Mouse (Mus musculus) intestine, embryonic 14.5 days (tissue): ENCODE measurements around the gene Tie1. TPM values are rescaled to one million over a fixed set of nuclear protein-coding genes. Genes with fewer than 3 reads are reported as not detected.

Experiments used
- ATAC-seq: fragments of 200-750 bp; cut with Nextera tagmentation; replicated peaks from 2 replicates; pipeline ENCODE4 v1.8.0; 2017; ENCODE audit warnings: low read depth, moderate number of reproducible peaks, moderate TSS enrichment, moderate library complexity; ENCODE audit not compliant: low FRiP score, low TSS enrichment
- DNase-seq: peaks from one replicate; pipeline ENCODE4 v3.0.0-alpha.2; 2018; ENCODE audit warnings: low spot score
- H3K27ac ChIP-seq: fragments of 300-500 bp; sonication (generic); 2 replicates; pipeline ENCODE4 v1.5.1; 2014; ENCODE audit warnings: low read depth, mild to moderate bottlenecking, control low read depth
- H3K27me3 ChIP-seq: fragments of 300-500 bp; sonication (generic); replicated peaks from 2 replicates; pipeline ENCODE4 v1.6.1; 2014; ENCODE audit warnings: low read length, control low read depth; ENCODE audit not compliant: control insufficient read depth, insufficient read depth
- H3K36me3 ChIP-seq: fragments of 300-500 bp; sonication (generic); 2 replicates; pipeline ENCODE4 v1.6.1; 2014; ENCODE audit warnings: low read length, control low read depth; ENCODE audit not compliant: control insufficient read depth, insufficient read depth
- H3K4me1 ChIP-seq: fragments of 300-500 bp; sonication (generic); replicated peaks from 2 replicates; pipeline ENCODE4 v1.6.1; 2014; ENCODE audit warnings: low read length, control low read depth, mixed read lengths; ENCODE audit not compliant: control insufficient read depth, insufficient read depth
- H3K4me2 ChIP-seq: fragments of 300-500 bp; sonication (generic); 2 replicates; pipeline ENCODE4 v1.6.1; 2014; ENCODE audit warnings: low read length
- H3K4me3 ChIP-seq: fragments of 300-500 bp; sonication (generic); 2 replicates; pipeline ENCODE4 v1.5.1; 2014; ENCODE audit warnings: low read depth, low read length, control low read depth, mixed read lengths
- H3K9ac ChIP-seq: fragments of 300-500 bp; sonication (generic); 2 replicates; pipeline ENCODE4 v1.6.1; 2014; ENCODE audit warnings: mild to moderate bottlenecking, low read length
- H3K9me3 ChIP-seq: fragments of 300-500 bp; sonication (generic); 2 replicates; pipeline ENCODE4 v1.6.1; 2016; ENCODE audit warnings: low read length, control low read depth; ENCODE audit not compliant: control insufficient read depth
- WGBS: fragments of 180-500 bp; shearing (Covaris S2); extraction: QIAGEN DNeasy Blood & Tissue Kit; methylation state at CpG from one replicate; pipeline ENCODE4 v1.1.7; 2014; 5-methylcytosine and 5-hydroxymethylcytosine counted together
- polyA plus RNA-seq: library from polyadenylated mRNA; unstranded; fragments of >200 nt; fragmentation: Nextera tagmentation; extraction: Ambion mirVana; gene quantifications from 2 replicates; pipeline ENCODE4 v1.2.1, GENCODE M21; 2014

Gene Tie1
- polyA plus RNA-seq, 1 experiment from 2014 or later, result 17.2 TPM

- Histone ChIP-seq H3K4me3 (no peak overlapping the region), H3K36me3 (peaks cover 58% of the 10 kb centered on the region), H3K4me2 (no peak overlapping the region), H3K27me3 (no peaks in the 10 kb centered on the region), H3K4me1 (peaks cover 50% of the 10 kb centered on the region), H3K9me3 (no peaks in the 10 kb centered on the region), H3K27ac (no peak overlapping the region), H3K9ac (no peak overlapping the region)
- 68% methylated on average over 8 of the region's 8 CpGs for WGBS
- DNase-seq, result no peak
- no peak for ATAC-seq
Observed at GRCm38 (mm10) chr4:118432332-118432731, 57.5 kb downstream of the Tie1 start.

DNA sequence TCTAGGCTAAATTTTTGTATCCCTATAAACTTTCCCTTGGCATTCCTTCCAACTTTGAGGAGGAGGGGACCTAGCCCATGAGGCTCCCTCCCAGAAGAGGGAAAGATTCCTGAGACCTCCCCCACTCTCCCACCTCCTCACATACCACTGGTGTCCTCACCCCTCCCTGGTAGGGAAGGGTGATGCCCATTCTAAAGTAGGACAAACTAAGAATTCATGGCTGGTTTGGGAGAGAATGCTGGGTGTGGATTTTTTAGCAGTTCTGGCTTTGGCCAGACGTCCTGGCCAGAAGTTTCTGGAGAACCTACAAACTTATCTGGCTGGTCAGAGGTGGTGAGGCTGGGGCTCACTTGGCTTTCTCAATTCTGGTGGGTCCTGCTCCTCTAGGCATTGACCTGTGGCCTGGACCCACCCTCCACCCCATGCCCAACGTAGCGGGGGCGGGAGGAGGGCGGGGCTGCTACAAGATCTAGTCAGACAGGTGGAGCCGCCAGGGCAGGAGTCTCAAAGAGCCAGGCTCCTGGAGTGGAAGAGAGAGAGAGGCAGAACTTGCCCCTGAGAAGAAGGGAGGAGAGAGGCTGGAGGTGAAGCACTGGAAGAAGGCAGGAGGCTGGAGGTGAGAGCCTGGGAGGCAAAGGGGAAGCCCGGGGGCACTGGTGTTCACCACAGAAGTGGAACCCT, 60.5 kb downstream of the Tie1 start:
- H3K36me3 ChIP-seq, result peaks cover 43% of the 10 kb centered on the region
- no peaks in the 10 kb centered on the region for H3K27me3 ChIP-seq
- DNase-seq, result no peak
- H3K4me3 ChIP-seq, result peak overlapping the region; percentile 80
- no peaks in the 10 kb centered on the region for H3K9me3 ChIP-seq
- H3K4me2 ChIP-seq, result peak overlapping the region; percentile 84
- no peak for ATAC-seq
- peaks cover 33% of the 10 kb centered on the region for H3K4me1 ChIP-seq
- 39% methylated on average over 7 of the region's 7 CpGs for WGBS
- H3K27ac ChIP-seq, result peak overlapping the region; percentile 34; the same call in 1 of the 2 replicates
- peak overlapping the region; percentile 66 for H3K9ac ChIP-seq

GRCm38 (mm10) chr4:118428531-118429214, 61.2 kb downstream of the Tie1 start:
- peaks cover 31% of the 10 kb centered on the region for H3K4me1 ChIP-seq
- H3K9me3 ChIP-seq, result no peaks in the 10 kb centered on the region
- peak overlapping the region; percentile 80 for H3K4me3 ChIP-seq
- H3K27me3 ChIP-seq, result no peaks in the 10 kb centered on the region
- H3K27ac ChIP-seq, result peak overlapping the region; percentile 85; the same call in 1 of the 2 replicates
- DNase-seq, result peak; percentile 63
- WGBS, result 31% methylated on average over 15 of the region's 15 CpGs
- H3K4me2 ChIP-seq, result peak overlapping the region; percentile 84
- peak; percentile 28; the same call in 1 of the 2 replicates for ATAC-seq
- H3K9ac ChIP-seq, result peak overlapping the region; percentile 66
- H3K36me3 ChIP-seq, result peaks cover 37% of the 10 kb centered on the region

- Histone ChIP-seq H3K4me2 (peak within 1 kb of the TSS; percentile 84), H3K4me1 (peaks cover 31% of the 10 kb centered on the region), H3K27ac (peak within 1 kb of the TSS; percentile 85), H3K36me3 (peaks cover 33% of the 10 kb centered on the region), H3K9me3 (no peaks in the 10 kb centered on the region), H3K9ac (peak within 1 kb of the TSS; percentile 66), H3K4me3 (peak within 1 kb of the TSS; percentile 80), H3K27me3 (no peaks in the 10 kb centered on the region)
- DNase-seq, result peak; percentile 91
- 1% methylated on average over 20 of the region's 31 CpGs for WGBS
- peak; percentile 95 for ATAC-seq
Observed at GRCm38 (mm10) chr4:118427768-118428451, 62.0 kb downstream of the Tie1 start, which contains the start of gene Elovl1. Gene Elovl1, plus strand, starts transcription at chr4:118428093.

DNA sequence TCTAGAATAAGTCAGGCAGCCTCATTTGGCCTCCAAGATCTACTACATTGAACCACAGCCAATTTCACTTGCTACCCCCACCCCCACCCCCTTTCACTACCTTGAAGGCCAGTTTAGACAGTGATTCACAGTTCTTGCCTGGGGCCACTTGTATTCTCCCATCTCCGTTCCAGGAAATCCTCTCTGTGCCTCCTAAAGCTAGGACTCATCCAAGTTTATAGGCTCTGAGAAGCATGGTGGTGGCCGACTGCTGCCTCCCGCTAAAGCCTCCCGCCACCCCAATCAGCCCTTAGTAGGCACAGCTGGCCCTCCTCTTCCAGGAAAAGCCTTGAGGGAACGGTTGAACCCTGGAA, 62.5 kb downstream of the Tie1 start:
- Histone ChIP-seq H3K4me3 (peak overlapping the region; percentile 80), H3K4me1 (peaks cover 31% of the 10 kb centered on the region), H3K9ac (peak overlapping the region; percentile 66), H3K36me3 (peaks cover 28% of the 10 kb centered on the region), H3K4me2 (peak overlapping the region; percentile 84), H3K27ac (peak overlapping the region; percentile 85), H3K27me3 (no peaks in the 10 kb centered on the region), H3K9me3 (no peaks in the 10 kb centered on the region)
- ATAC-seq (peak; percentile 9; the same call in 1 of the 2 replicates), DNase-seq (no peak)
- 4% methylated on average over 5 of the region's 5 CpGs for WGBS

DNA sequence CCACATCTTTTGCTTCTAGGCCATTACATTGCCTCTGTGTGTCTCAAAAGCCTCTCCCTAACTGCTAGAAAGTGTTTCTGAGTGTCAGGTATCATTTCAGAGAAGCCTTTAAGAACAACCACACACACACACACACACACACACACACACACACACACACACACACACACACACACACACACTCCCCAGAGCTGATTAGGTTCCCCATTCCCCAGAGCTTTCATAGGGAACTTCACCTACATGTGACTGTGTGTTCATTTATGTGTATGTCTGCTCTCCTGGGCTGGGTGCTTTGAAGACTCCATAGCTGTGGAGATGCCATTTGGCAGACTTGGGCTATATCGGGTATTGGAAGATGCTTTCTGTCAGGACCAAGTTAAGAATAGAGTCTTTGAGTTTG, 64.5 kb downstream of the Tie1 start:
- ATAC-seq (no peak), DNase-seq (no peak)
- 85% methylated on average over 1 of the region's 1 CpGs for WGBS
- H3K27me3 ChIP-seq, result no peaks in the 10 kb centered on the region
- H3K9me3 ChIP-seq, result no peaks in the 10 kb centered on the region
- H3K27ac ChIP-seq, result no peak overlapping the region
- H3K4me2 ChIP-seq, result no peak overlapping the region
- H3K4me3 ChIP-seq, result no peak overlapping the region
- H3K36me3 ChIP-seq, result peaks cover 22% of the 10 kb centered on the region
- H3K9ac ChIP-seq, result no peak overlapping the region
- H3K4me1 ChIP-seq, result peaks cover 29% of the 10 kb centered on the region

- Histone ChIP-seq H3K36me3 (peaks cover 23% of the 10 kb centered on the region), H3K4me3 (no peak overlapping the region), H3K9me3 (no peaks in the 10 kb centered on the region), H3K4me1 (peaks cover 23% of the 10 kb centered on the region), H3K9ac (no peak overlapping the region), H3K4me2 (no peak overlapping the region), H3K27me3 (no peaks in the 10 kb centered on the region), H3K27ac (no peak overlapping the region)
- DNase-seq (no peak), ATAC-seq (no peak)
- 76% methylated on average over 4 of the region's 4 CpGs for WGBS
Observed at GRCm38 (mm10) chr4:118424541-118425160, 65.2 kb downstream of the Tie1 start.

DNA sequence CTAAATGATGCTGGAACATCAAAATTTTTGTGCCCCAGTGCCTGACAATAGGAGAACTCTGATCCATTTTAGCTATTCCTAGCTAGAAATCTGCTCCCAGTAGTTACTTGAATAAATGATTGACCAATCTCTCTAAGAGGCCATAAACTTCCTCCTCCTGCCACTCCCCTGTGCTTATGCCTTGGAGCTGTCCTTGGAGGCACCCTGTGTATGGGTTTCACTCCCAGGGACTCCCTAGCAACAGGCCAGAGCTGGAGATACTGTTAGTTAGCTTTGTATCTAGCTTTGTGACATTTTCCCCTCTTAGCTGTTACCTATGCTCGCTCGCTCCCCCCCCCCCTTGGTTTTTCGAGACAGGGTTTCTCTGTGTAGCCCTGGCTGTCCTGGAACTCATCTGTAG, 68.5 kb downstream of the Tie1 start:
- H3K27ac ChIP-seq, result no peak overlapping the region
- 67% methylated on average over 3 of the region's 3 CpGs for WGBS
- no peak overlapping the region for H3K4me2 ChIP-seq
- H3K27me3 ChIP-seq, result no peaks in the 10 kb centered on the region
- no peaks in the 10 kb centered on the region for H3K4me1 ChIP-seq
- no peaks in the 10 kb centered on the region for H3K9me3 ChIP-seq
- H3K4me3 ChIP-seq, result no peak overlapping the region
- H3K36me3 ChIP-seq, result peaks cover 47% of the 10 kb centered on the region
- DNase-seq (no peak), ATAC-seq (peak; percentile 78; the same call in 1 of the 2 replicates)
- no peak overlapping the region for H3K9ac ChIP-seq
